Mouse (Mus musculus) liver, embryonic 11.5 days (tissue): ENCODE results near the gene Itga7. TPM values are rescaled to one million over a fixed set of nuclear protein-coding genes. Genes with fewer than 3 reads are reported as not detected.

Experiments
- ATAC-seq: fragments of 200-750 bp; cut with Nextera tagmentation; replicated peaks from 2 replicates; pipeline ENCODE4 v1.8.0; 2017; ENCODE audit warnings: moderate number of reproducible peaks, mild to moderate bottlenecking, moderate TSS enrichment, moderate library complexity; ENCODE audit not compliant: low FRiP score
- DNase-seq: peaks from one replicate; pipeline ENCODE4 v3.0.0-alpha.2; 2017; ENCODE audit warnings: low spot score
- H3K27ac ChIP-seq: fragments of 300-500 bp; sonication (generic); 2 replicates; pipeline ENCODE4 v1.5.1; 2014; ENCODE audit warnings: mild to moderate bottlenecking, low read depth, low read length, control low read depth
- H3K27me3 ChIP-seq: fragments of 300-500 bp; sonication (generic); replicated peaks from 2 replicates; pipeline ENCODE4 v1.6.1; 2014; ENCODE audit warnings: low read length, mixed read lengths; ENCODE audit not compliant: control insufficient read depth, insufficient read depth
- H3K36me3 ChIP-seq: fragments of 300-500 bp; sonication (generic); 2 replicates; pipeline ENCODE4 v1.6.1; 2014; ENCODE audit warnings: mild to moderate bottlenecking, low read length, moderate library complexity, mixed read lengths; ENCODE audit not compliant: control insufficient read depth, insufficient read depth
- H3K4me1 ChIP-seq: fragments of 300-500 bp; sonication (generic); replicated peaks from 2 replicates; pipeline ENCODE4 v1.6.1; 2014; ENCODE audit warnings: low read length, mixed read lengths; ENCODE audit not compliant: control insufficient read depth, insufficient read depth
- H3K4me2 ChIP-seq: fragments of 300-500 bp; sonication (generic); 2 replicates; pipeline ENCODE4 v1.6.1; 2014; ENCODE audit warnings: mild to moderate bottlenecking, control low read depth, moderate library complexity
- H3K4me3 ChIP-seq: fragments of 300-500 bp; sonication (generic); 2 replicates; pipeline ENCODE4 v1.5.1; 2014; ENCODE audit warnings: low read depth, low read length, control low read depth
- H3K9ac ChIP-seq: fragments of 300-500 bp; sonication (generic); 2 replicates; pipeline ENCODE4 v1.6.1; 2014; ENCODE audit warnings: low read depth, low read length, control low read depth
- H3K9me3 ChIP-seq: fragments of 300-500 bp; sonication (generic); 2 replicates; pipeline ENCODE4 v1.6.1; 2016; ENCODE audit warnings: low read length, inconsistent platforms, mixed read lengths; ENCODE audit not compliant: control insufficient read depth
- WGBS: fragments of 180-500 bp; shearing (Covaris S2); extraction: QIAGEN DNeasy Blood & Tissue Kit; methylation state at CpG from one replicate; pipeline ENCODE4 v1.1.7; 2014; 5-methylcytosine and 5-hydroxymethylcytosine counted together
- polyA plus RNA-seq: library from polyadenylated mRNA; unstranded; fragments of >200 nt; fragmentation: Nextera tagmentation; extraction: Ambion mirVana; gene quantifications from 2 replicates; pipeline ENCODE4 v1.2.1, GENCODE M21; 2014

The Itga7 gene
- polyA plus RNA-seq, 1 experiment from 2014 or later = 0.14 TPM

- no peaks in the 10 kb centered on the region for H3K4me1 ChIP-seq
- no peak for DNase-seq
- no peak overlapping the region for H3K9ac ChIP-seq
- no peak overlapping the region for H3K27ac ChIP-seq
- no peak overlapping the region for H3K4me3 ChIP-seq
- no peaks in the 10 kb centered on the region for H3K9me3 ChIP-seq
- no peaks in the 10 kb centered on the region for H3K36me3 ChIP-seq
- no peaks in the 10 kb centered on the region for H3K27me3 ChIP-seq
- 65% methylated on average over 4 of the region's 4 CpGs for WGBS
- no peak overlapping the region for H3K4me2 ChIP-seq
- 0 out of 2 replicates have a peak, but pooled peaks have one; percentile 7 for ATAC-seq
These were observed 63.0 kb downstream of the Itga7 start for GRCm38 (mm10) chr10:128996523-128997040.

GRCm38 (mm10) chr10:129004032-129004920 is 70.7 kb downstream of the Itga7 start:
- Histone ChIP-seq H3K9ac (no peak overlapping the region), H3K27me3 (no peaks in the 10 kb centered on the region), H3K27ac (no peak overlapping the region), H3K4me3 (no peak overlapping the region), H3K4me1 (no peaks in the 10 kb centered on the region), H3K36me3 (no peaks in the 10 kb centered on the region), H3K4me2 (no peak overlapping the region), H3K9me3 (no peaks in the 10 kb centered on the region)
- ATAC-seq (no peak), DNase-seq (no peak)
- 73% methylated on average over 14 of the region's 14 CpGs for WGBS

Other genes starting within 250 kb of the Itga7 start
- 46.9 and 47.1 TPM in 2 replicates for gene Rab5b, start 237.6 kb upstream of the Itga7 start, polyA plus RNA-seq
- gene Pmel, start 229.6 kb upstream of the Itga7 start, polyA plus RNA-seq = 0.83 and 0.85 TPM in 2 replicates
- gene Cdk2, start 228.8 kb upstream of the Itga7 start, polyA plus RNA-seq = 102 and 117 TPM in 2 replicates
- 4.6 and 5.5 TPM in 2 replicates for gene Dgka, start 189.0 kb upstream of the Itga7 start, polyA plus RNA-seq
- gene Pym1, start 185.9 kb upstream of the Itga7 start, polyA plus RNA-seq = 40.1 and 42.1 TPM in 2 replicates
- gene Mmp19, start 142.9 kb upstream of the Itga7 start, polyA plus RNA-seq = 9.2 and 10.2 TPM in 2 replicates
- 32.5 and 34.1 TPM in 2 replicates for gene Dnajc14, start 129.8 kb upstream of the Itga7 start, polyA plus RNA-seq
- gene Tmem198b, start 129.4 kb upstream of the Itga7 start, polyA plus RNA-seq = 8.1 and 8.8 TPM in 2 replicates
- gene Sarnp, start 116.5 kb upstream of the Itga7 start, polyA plus RNA-seq = 229 and 250 TPM in 2 replicates
- gene Ormdl2, start 112.2 kb upstream of the Itga7 start, polyA plus RNA-seq = 114 and 116 TPM in 2 replicates
- gene Gdf11, start 42.1 kb upstream of the Itga7 start, polyA plus RNA-seq = 3.3 and 3.5 TPM in 2 replicates
- gene Cd63, start 32.8 kb upstream of the Itga7 start, polyA plus RNA-seq = 193 and 198 TPM in 2 replicates
- 11.1 and 13.1 TPM in 2 replicates for gene Rdh5, start 10.9 kb upstream of the Itga7 start, polyA plus RNA-seq
- gene Bloc1s1, start 9.8 kb upstream of the Itga7 start, polyA plus RNA-seq = 128 and 140 TPM in 2 replicates
- gene Mettl7b, start 27.2 kb downstream of the Itga7 start, polyA plus RNA-seq = not detected in 2 replicates
- not detected in 2 replicates for gene Olfr9, start 55.6 kb downstream of the Itga7 start, polyA plus RNA-seq
- gene Olfr763, start 77.0 kb downstream of the Itga7 start, polyA plus RNA-seq = not detected in 2 replicates
- not detected in 2 replicates for gene Olfr764-ps1, start 106.1 kb downstream of the Itga7 start, polyA plus RNA-seq
- not detected in 2 replicates for gene Olfr765, start 116.2 kb downstream of the Itga7 start, polyA plus RNA-seq
- not detected in 2 replicates for gene Olfr766-ps1, start 135.2 kb downstream of the Itga7 start, polyA plus RNA-seq
- not detected in 2 replicates for gene Olfr767, start 149.1 kb downstream of the Itga7 start, polyA plus RNA-seq
- gene Olfr768, start 165.6 kb downstream of the Itga7 start, polyA plus RNA-seq = not detected in 2 replicates
- gene Olfr769, start 184.0 kb downstream of the Itga7 start, polyA plus RNA-seq = not detected in 2 replicates
- not detected in 2 replicates for gene Olfr770, start 205.2 kb downstream of the Itga7 start, polyA plus RNA-seq
- gene Olfr771, start 230.9 kb downstream of the Itga7 start, polyA plus RNA-seq = not detected in 2 replicates
- gene Olfr772, start 244.1 kb downstream of the Itga7 start, polyA plus RNA-seq = not detected in 2 replicates